Mouse (Mus musculus) thymus, adult 18-20 months (tissue): ENCODE data around the gene Cdk2ap2.
"Not testable (repeated sequence)": the region's sequence is repeated elsewhere in the genome, so short reads cannot be mapped to it uniquely, and the experiment has no call there.

Experiments
- DNase-seq, 2 experiments: peaks; one replicate each; pipeline ENCODE4 v3.0.0; 2022; ENCODE audit warnings: mixed read lengths in 2 of 2

Cdk2ap2 gene

DNA sequence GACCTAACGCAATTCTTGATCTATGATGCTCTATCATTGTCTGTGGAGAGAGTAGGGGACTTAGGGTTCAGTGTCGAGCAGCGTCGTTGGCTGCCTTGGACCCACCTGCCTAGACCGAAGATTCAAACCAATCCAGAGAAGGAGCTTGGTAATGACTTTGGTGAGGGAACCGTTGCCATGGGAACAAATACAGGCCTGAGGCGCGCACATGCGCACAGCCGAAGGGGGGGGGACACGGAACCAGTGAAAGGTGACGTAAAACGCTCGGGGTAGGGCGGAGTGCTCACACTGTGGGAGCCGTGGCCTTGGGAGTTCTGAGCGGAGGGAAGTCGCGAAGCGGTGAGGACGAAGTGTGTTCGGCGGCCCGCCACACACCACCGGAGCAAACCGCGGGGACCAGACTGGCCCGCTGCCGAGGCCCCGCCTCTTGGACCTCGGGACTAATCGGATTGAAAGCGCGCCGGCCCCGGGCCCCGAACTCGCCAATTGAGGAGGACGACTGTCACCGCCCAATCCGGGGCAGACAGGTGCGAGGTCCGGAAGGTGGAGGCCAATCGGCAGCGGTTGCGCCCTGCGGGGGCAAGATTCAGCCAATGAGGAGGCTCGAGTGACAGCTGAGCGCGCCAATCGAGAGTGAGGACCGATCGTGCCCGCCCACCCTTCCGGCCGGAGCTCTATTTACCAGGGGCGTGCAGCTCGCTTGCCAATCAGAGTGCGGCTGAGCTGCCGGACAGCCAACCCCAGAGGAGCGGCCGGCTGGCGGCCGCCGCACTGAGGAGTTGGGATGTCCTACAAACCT lies at the start of gene Cdk2ap2:
Gene Cdk2ap2 (plus strand): TSS at position 541 of the 799 bp plus-strand sequence.
- DNase-seq, result peak; percentile 98 to 99

DNA sequence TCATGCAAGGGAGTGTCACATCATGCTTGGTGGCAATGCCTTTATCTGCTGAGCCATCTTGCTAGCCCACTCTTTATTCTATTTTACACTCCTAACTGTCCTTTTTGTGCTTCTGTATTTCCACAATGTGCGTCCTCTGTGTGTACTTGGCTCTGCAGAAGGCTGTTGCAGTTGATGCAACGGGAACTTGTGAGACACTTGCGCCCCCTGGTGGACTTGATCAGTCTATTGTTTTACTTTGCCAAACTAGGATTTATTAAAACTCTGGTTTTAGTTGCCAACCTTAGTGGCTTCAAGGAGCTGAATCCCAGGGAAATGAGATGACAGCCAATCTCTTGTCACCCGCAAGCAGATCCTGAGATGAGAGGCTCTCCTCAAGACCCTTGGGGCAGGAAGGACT lies 49.1 kb upstream of the Cdk2ap2 start:
- peak; percentile 40 to 47 for DNase-seq

DNA sequence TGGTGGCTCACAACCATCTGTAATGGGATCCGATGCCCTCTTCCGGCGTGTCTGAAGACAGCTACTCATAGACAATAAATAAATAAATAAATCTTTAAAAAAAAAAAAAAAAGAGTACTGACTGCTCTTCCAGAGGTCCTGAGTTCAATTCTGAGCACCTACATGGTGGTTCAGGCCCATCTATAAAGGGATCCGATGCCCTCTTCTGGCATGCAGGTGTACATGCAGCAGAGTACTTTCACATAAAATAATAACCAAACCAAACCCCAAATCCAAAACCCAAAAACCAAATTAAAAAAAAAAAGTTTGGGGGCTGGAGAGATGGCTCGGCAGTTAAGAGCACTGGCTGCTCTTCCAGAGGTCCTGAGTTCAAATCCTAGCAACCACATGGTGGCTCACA lies 47.9 kb upstream of the Cdk2ap2 start:
- not testable (repeated sequence) for DNase-seq

DNA sequence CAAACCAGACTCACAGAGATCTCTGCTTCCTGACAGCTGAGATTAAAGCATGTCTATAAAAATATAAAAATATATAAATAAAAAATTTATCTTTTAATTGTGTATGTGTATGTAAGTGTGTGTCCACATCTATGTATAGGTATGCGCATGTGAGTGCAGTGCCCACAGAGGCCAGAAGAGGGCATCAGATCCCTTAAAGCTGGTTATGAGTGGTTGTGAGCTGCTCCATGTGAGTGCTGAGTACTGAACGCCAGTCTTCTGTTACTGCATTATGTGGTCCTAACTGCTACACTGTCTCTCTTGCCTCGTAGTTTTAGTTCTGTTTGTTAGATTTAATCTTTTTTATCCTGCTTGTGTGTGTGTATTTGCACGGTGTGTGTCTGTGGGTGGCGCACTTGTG lies 46.0 kb upstream of the Cdk2ap2 start:
- no peak for DNase-seq

DNA sequence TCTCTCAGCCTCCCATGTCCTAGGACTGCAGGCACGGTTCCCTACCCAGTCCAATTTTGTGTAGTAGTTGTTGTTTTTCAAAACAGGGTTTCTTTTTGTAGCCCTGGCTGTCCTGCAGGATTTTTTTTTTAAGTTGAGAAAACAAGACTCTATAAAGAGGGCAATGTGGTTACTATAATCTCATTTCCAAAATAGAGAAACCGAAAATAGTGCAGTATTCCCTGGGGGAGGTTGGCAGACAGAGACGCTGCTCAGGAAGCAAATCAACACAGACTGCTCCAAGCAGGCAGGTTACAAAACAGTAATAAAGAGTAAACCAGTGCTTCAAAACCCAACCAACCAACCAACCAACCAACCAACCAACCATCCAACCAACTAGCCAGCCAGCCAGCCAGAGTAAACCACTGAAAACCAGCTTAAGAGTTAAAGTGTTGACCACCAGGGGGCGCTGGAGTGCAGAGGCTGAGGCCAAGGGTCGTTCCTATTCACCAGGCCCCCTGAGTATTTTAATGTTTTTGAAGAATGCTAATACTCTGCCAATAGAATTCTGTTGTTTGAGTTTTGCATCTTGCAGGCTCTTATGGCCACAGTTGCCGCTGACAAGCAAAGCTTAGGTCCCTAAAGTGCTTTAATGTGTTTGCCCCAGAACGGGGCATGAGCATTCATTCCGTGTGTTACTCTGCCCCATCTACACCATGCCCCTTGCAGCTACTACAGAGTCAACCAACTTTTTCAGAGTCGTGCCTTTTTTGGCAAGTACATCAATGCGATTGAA lies 45.1 kb upstream of the Cdk2ap2 start:
- DNase-seq, result peak in 1 of 2 experiments; percentile 32

DNA sequence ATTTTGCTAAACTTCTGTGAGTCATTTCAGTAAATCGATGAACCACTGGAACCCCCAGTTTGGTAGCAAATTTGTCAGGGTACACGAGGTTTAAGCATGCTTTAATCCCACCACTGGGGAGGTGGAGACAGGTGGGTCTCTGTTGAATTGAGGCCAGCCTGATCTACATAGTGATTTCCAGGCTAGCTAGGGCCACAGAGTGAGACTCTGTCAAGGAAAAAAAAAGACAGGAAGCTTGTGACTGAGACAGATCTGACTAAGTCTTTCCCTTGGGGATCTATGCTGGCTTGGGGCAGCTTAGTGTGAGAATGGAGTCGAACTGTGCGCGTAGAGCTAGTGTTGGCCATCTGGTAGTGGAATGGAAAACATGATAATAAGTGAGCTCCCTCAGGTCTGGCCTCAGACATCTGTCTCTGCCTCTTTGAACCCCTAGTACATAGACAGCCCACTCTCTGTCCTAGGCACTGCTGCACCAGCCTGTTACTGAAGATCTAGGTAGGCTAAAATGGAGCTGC lies 44.4 kb upstream of the Cdk2ap2 start:
- no peak for DNase-seq

DNA sequence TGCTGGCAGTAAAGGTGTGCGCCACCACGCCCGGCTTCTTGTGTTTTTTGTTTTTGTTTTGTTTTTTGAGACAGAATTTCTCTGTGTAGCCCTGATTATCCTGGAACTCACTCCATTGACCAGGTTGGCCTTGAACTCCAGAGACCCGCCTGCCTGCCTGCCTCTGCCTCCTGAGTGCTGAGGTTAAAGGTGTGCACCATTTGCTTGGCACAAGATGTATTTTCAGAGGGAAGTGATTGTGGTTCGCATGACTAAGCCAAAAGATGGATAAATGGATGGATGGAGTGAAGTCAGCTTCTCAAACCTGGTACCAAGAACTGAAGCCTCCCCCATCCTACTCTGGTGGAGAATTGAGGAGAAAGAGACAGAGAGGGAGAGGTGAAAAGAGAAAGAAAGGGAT lies 42.4 kb upstream of the Cdk2ap2 start:
- no peak for DNase-seq

DNA sequence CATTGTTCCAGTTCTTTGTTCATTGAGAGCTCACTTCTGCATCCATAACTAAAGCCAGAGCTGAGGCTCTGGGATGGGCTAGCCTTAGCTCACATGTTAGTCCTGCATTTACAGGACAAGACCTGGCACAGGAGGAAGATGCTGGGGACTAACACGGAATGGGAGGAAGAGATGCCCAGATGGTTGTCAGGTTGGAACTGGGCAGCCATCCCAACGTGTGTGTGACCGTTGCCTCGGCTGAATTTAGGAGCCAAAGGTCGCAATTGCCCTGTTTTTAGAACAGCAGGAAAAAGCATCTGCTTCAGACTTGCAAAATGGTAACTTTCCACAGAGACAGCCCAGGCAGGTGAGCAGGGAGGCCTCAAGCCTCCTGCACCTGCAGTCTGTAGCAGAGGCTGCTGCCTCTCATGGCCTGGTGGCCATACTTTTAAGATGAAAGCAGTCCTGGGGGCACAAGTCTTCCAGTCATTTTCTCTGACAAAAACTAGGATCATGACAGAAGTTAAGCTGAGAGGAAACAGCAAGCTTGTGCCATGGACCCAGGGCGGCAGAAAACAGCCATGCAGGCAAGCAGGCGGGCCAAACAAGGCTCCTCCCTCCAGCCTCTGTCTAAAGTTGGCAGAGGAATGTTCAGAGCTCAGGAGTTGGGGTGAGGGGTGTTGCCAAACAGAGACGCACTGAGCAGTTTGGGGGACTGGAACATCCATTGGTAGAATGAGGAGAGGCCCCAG lies 41.6 kb upstream of the Cdk2ap2 start:
- no peak for DNase-seq

DNA sequence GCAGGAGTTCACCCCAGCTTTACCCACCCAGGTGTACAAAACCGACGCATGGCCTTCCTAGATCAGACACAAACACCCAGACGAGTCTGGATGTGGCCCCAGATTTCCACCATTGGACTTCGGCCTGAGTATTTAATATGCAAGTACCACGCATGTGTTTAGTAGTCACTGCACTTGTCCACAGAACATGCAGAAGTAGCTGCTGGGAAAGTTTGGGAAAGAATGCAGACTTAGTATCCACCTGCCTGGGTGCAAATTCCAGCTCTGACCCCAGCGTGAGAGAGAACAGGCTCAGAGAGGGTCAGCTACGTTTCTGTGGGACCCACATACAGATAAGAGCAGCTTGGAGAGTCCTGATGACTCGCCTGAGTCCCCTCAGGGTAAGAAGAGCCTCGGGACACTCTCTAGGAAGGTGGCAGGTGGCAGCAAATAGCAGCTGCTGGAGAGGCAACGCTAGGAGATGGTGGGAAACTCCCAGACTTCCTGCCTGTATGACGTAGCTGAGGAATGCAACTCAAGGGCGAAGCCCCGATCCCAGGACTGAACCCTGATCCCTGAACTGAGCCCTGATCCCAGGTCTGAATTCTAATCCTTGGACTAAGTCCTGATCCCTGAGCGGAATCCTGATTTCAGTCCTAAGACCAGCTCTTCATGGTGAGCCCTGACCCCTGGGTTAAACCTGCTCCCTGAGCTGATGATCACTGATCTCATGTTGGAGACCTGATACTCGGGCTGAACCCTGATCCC lies 40.9 kb upstream of the Cdk2ap2 start:
- DNase-seq, result no peak

DNA sequence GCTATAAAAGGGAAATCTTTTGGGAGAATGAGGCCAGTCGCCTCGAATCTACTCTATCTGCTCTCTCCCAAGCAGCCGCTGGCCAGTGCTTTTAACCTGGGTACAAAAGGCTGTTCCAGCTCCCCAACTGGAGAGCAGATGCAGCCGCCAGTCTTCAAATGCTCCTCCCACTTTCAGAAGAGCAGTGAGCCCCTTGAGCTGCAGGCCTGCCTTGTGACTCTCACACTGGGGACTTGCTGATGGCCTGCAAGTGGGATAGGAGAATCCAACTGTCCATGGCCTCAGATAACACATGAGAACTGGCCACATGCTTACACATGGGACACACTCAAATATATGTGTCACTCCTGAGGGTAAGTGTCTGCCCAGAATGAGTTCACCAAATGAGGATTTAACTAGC lies 40.3 kb upstream of the Cdk2ap2 start:
- DNase-seq, result no peak

DNA sequence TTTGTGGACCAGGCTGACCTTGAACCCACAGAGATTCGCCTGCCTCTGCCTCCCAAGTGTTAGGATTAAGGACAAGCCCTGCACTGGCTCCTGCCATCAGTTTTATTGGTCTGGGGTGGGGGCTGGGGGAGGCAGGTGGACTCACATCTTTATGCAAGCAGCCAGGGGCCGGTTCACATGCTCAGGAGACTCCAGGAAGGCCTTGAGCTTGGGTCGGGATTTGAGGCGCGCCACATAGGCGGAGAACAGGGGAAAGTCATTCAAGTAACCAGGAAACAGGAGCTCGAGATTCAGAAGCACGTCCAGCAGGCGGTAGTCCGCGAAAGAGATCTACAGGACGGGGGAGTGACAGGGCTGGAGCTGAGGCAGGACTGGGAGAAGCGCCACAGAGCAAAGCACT lies 39.6 kb upstream of the Cdk2ap2 start:
- DNase-seq, result no peak

DNA sequence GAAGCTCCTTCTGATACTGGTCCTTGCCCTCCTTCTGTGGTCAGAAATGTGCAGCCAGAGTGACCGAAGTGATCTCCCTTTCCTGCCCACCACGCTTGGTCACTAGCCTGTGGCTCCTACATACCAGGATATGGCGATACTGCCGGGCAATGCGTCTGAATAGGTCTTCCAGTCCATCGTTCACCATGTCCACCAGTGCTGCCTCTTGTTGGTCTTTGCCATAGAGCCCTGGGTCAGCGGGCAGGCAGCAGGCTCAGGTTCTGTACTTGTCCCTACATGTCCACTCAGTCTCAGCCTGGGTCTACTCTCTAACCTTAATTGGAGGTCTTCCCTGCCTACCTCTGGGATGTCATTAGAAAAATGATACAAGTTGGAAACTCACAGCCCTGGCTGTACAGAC lies 39.0 kb upstream of the Cdk2ap2 start:
- no peak for DNase-seq

DNA sequence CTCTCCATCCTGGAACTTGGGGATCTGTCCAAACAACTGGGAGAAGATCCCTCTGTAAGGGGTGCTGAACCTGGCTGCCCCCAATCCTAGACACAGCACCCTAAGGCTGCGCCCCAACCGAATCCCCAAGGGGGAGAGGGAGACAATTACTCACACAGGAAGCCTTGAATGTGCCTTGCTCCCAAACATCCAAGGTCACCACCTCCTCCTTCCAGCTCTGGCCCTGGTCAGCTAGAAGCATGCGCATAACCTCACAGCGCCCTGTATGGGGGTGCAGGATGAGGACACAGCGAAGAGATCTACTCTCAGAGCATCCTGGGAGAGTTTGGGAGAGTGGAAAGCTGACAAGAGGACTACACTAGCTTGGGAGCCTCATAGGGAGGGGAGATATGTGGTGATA lies 38.4 kb upstream of the Cdk2ap2 start:
- DNase-seq, result no peak

DNA sequence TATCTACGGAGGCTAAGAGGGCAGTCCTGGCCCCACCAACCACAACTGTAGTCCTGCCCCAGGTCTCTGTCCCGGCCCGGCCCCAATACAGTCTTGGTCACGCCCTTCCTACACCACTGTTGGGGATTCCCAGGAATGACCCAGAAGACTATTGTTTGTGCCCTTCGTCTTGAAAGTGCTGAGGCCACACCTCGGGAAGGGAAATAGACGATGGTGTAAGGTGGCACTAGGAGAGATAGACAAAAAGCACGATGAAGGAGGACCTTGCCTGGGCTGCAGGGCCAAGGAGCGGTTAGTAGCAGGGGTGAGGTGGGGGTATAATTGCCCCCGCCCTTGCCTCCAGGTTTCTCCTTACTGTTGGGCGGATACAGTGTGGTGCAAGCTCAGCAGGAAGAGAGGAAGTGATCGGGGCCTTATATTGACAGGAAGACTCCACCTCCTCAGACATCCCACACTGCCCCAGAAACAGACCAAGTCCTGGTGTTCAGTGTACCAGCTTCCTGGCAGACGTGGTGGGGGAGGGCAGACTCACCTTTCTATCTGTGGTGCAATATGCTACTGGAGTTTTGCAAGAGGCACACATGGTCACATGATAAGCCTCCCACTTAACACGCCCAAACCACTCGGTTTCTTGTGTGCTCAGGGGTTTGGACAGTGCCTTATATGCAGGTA lies 37.8 kb upstream of the Cdk2ap2 start, which contains the start of gene Gstp3:
Gene Gstp3 (minus strand): TSS at position 501 of the 672 bp plus-strand sequence.
- peak in 1 of 2 experiments; percentile 54 for DNase-seq

DNA sequence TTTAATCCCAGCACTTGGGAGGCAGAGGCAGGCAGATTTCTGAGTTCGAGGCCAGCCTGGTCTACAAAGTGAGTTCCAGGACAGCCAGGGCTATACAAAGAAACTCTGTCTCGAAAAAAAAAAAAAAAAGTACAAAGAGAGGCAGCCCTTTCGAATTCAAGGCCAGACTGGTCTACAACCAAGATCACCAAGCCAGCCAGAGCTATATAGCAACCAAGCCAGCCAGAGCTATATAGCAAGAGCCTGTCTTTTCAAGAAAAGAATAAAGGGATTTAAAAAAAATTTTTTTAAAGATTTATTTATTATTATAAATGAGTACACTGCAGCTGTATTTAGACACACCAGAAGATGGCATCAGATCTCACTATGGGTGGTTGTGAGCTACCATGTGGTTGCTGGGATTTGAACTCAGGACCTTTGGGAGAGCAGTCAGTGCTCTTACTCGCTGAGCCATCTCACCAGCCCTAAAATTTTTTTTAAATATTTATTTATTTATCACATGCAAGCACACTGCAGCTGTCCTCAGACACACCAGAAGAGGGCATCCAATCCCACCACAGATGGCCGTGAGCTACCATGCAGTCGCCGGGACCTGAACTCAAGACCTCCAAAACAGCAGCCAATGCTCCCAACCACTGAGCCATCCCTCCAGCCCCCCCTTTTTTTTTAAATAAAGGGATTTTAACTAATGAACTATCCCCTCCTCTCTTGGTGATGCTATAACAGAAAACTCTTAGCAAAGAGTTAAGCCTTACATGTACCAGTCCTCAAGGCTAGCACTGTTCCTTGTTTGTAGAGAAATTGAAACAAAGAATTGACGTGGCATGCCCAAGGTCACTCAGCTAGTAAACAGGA lies 36.7 kb upstream of the Cdk2ap2 start:
- not testable (repeated sequence) for DNase-seq

DNA sequence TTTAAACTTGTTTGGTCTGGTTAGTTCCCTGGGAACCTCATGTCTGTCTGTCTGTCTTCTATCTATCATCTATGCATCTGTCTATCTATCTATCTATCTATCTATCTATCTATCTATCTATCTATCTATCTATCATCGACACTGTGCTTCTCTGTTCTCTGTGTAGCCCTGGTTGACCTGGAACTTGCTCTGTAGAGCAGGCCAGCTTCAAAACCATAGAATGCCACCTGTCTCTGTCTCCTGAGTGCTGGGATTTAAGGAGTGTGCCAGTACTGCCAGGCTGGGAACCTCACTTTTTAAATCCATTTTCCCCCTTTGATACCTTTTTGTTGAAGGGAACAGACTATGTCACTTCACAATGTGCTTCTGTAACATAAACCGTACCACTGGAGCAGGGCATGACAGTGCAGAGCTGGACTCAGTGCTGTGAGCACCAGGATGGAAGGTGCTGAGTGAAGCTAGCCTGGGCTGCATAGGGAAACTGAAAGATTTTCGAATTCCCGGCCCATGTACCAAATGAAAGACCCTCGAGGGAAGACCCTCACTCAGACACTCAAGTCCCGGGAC lies 36.0 kb upstream of the Cdk2ap2 start:
- no peak for DNase-seq

DNA sequence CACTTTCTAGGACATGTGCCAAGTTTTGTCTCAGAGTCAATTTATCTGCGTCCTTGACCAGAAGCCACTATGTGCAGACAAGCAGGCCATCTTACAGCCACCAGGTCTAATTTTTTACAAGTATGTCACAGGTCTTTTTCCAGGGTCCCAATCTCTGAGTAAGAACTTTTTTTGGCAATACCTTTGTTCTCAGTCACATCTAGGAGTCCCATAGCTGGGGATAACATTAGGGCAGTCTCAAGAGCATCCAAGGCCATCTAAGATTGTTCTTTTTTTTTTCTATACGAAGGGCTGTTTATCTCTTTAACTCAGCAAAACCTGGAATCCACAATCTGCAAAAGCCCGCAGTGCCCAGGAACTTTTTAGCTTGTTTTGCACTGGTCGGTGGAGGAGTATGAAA lies 33.6 kb upstream of the Cdk2ap2 start:
- DNase-seq, result not testable (repeated sequence)

DNA sequence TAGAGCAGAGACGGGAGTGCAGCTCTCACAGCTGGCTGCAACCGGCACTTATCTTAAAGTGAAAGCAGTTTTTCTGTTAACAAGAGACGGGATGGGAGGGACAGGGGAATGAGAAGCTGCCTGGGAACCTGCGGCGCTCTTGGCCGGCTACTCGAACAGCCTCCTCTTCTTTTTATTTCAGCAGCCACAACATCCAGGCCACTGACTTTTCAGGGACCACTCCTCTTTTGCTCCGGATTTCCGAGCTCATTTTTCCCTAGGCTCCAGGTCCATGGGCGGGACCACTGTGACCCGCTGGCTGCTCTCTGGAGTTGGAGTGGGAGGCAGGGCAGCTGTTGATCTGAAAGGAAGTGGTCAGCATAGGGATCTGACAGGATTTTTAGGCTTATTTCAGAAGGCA lies 32.5 kb upstream of the Cdk2ap2 start:
- not testable (repeated sequence) for DNase-seq

DNA sequence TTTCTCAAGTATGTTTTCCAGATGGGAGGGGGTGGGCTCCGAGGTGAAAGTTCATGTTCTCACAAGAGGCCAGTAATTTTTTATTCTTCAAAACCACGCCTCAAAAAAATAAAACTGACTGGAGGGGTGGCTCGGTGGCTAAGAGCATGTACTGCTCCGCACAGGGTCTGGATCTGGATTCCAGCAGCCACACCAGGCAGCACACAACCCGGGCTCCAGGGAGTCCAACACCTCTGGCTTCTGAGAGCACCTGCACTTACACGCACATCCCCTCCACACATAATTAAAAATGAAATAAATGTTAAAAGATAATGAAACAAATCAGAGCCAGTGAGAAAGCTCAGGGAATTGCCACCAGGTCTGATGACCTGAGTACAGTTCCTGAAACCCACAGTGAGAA lies 30.7 kb upstream of the Cdk2ap2 start:
- no peak for DNase-seq

DNA sequence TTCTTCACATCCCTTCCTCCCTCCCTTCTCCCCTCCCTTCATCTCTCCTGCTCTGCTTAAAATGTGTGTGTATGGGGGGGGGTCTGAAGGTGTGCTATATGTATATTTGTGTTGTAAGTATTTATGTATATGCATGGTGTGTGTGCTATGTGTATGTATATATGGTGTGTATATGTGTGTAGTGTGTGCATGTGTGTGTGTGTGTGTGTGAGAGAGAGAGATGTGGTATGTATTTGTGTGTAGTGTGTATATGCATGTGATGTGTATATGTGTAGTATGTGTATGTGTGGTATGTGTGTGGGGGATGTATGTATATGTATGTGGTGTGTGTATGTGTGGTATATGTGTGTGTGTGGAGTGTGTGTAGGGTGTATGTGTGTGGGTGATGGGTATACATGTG lies 30.1 kb upstream of the Cdk2ap2 start:
- DNase-seq, result no peak
